Mouse (Mus musculus) v-Abl transformed pro-B cells (cell line): Measurements from ENCODE around the gene Hnrnpll.

Source experiments
- in situ Hi-C, 2 experiments: fragments of 400-800 bp; cut with MboI; formaldehyde crosslinking; loops; one replicate each; pipeline ENCODE4 v1.15.1; 2025; ENCODE audit not compliant: unreplicated experiment in 2 of 2

Gene Hnrnpll

GRCm38 (mm10) chr17:80060828-80061782 is 1.0 kb downstream of the Hnrnpll start:
- in situ Hi-C loops: loop anchor here in 1 of 2 experiments (25.0 kb wide), 1 partner anchor 701 kb away; no protein-coding TSS in a partner anchor

- in situ Hi-C loops: loop anchor here in 1 of 2 experiments (25.0 kb wide), 1 partner anchor 702 kb away; no protein-coding TSS in a partner anchor
Observed at GRCm38 (mm10) chr17:80060151-80060550, 2.0 kb downstream of the Hnrnpll start.

- in situ Hi-C loops: loop anchor here in 1 of 2 experiments (25.0 kb wide), 1 partner anchor 703 kb away; no protein-coding TSS in a partner anchor
Observed at GRCm38 (mm10) chr17:80059731-80060130, 2.4 kb downstream of the Hnrnpll start.

- in situ Hi-C loops: loop anchor here in 1 of 2 experiments (25.0 kb wide), 1 partner anchor 704 kb away; no protein-coding TSS in a partner anchor
Observed at GRCm38 (mm10) chr17:80058501-80058900, 3.6 kb downstream of the Hnrnpll start.

GRCm38 (mm10) chr17:80053931-80054734 is 8.0 kb downstream of the Hnrnpll start:
- in situ Hi-C loops: loop anchor here in 1 of 2 experiments (25.0 kb wide), 1 partner anchor 708 kb away; no protein-coding TSS in a partner anchor

- in situ Hi-C loops: loop anchor here in 1 of 2 experiments (25.0 kb wide), 1 partner anchor 711 kb away; no protein-coding TSS in a partner anchor
Observed at GRCm38 (mm10) chr17:80051682-80052081, 10.5 kb downstream of the Hnrnpll start.

GRCm38 (mm10) chr17:80049300-80049699 is 12.8 kb downstream of the Hnrnpll start:
- in situ Hi-C loops: loop anchor here (5.0 to 25.0 kb wide), 4 partner anchors 133 to 513 kb away; no protein-coding TSS in a partner anchor

GRCm38 (mm10) chr17:80048230-80048629 is 13.9 kb downstream of the Hnrnpll start:
- in situ Hi-C loops: loop anchor here (5.0 to 25.0 kb wide), 4 partner anchors 134 to 514 kb away; no protein-coding TSS in a partner anchor

- in situ Hi-C loops: loop anchor here in 1 of 2 experiments (10.0 to 25.0 kb wide), 2 partner anchors 353 to 521 kb away; no protein-coding TSS in a partner anchor
Observed at GRCm38 (mm10) chr17:80041739-80042138, 20.4 kb downstream of the Hnrnpll start.

GRCm38 (mm10) chr17:80028675-80029074 is 33.5 kb downstream of the Hnrnpll start:
- in situ Hi-C loops: loop anchor here in 1 of 2 experiments (25.0 kb wide), 1 partner anchor 534 kb away; no protein-coding TSS in a partner anchor

GRCm38 (mm10) chr17:80026189-80026936 is 35.8 kb downstream of the Hnrnpll start:
- in situ Hi-C loops: loop anchor here in 1 of 2 experiments (25.0 kb wide), 1 partner anchor 536 kb away; no protein-coding TSS in a partner anchor

- in situ Hi-C loops: loop anchor here in 1 of 2 experiments (25.0 kb wide), 1 partner anchor 910 kb away; no protein-coding TSS in a partner anchor
Observed at GRCm38 (mm10) chr17:80022090-80022489, 40.0 kb downstream of the Hnrnpll start.

GRCm38 (mm10) chr17:80020495-80020894 is 41.6 kb downstream of the Hnrnpll start:
- in situ Hi-C loops: loop anchor here in 1 of 2 experiments (25.0 kb wide), 1 partner anchor 908 kb away; no protein-coding TSS in a partner anchor

- in situ Hi-C loops: loop anchor here in 1 of 2 experiments (25.0 kb wide), 1 partner anchor 907 kb away; no protein-coding TSS in a partner anchor
Observed at GRCm38 (mm10) chr17:80018976-80019541, 43.1 kb downstream of the Hnrnpll start.

- in situ Hi-C loops: loop anchor here in 1 of 2 experiments (25.0 kb wide), 1 partner anchor 906 kb away; no protein-coding TSS in a partner anchor
Observed at GRCm38 (mm10) chr17:80018239-80018975, 43.7 kb downstream of the Hnrnpll start.

GRCm38 (mm10) chr17:80017389-80017788 is 44.7 kb downstream of the Hnrnpll start:
- in situ Hi-C loops: loop anchor here in 1 of 2 experiments (25.0 kb wide), 1 partner anchor 905 kb away; no protein-coding TSS in a partner anchor

- in situ Hi-C loops: loop anchor here in 1 of 2 experiments (25.0 kb wide), 1 partner anchor 904 kb away; no protein-coding TSS in a partner anchor
Observed at GRCm38 (mm10) chr17:80016400-80016799, 45.7 kb downstream of the Hnrnpll start.

GRCm38 (mm10) chr17:80014361-80014809 is 47.7 kb downstream of the Hnrnpll start:
- in situ Hi-C loops: loop anchor here in 1 of 2 experiments (25.0 kb wide), 1 partner anchor 902 kb away; no protein-coding TSS in a partner anchor
